Mouse (Mus musculus): ENCODE results near the gene Cd5. TPM values are rescaled to one million over a fixed set of nuclear protein-coding genes. Genes with fewer than 3 reads are reported as not detected.
A peak's percentile ranks its signal among the peaks of the same experiment; 100 is the strongest.

Cd5 gene
- polyA plus RNA-seq (2014; fragmentation: Nextera tagmentation; extraction: Ambion mirVana): 0.66 and 1.4 TPM in 2 replicates

DNA sequence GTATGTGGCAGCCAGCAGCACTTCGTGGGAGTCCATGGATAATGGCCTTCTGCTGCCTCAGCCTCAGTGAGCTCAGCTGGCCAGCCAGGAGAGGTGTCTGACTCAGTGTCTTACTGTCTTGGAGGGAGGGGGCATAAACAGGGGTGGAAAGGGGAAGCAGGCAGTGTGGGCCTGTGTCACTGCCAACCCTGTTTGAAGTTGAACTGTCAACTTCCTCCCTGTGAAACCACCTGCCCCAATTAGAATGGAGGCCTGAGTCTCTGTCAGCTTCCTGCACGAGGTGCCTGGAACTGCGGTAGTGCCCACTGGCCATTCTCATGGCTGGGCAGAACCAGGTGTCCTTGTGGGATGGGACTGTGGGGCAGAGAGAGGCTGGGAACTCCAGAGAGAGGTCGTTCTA lies at the start of gene Cd5:
TSS of gene Cd5 (minus strand) at position 192 of the 400 bp plus-strand sequence.
- no peak for ATAC-seq (ENCODE audit: insufficient number of reproducible peaks, insufficient read depth, low FRiP score, low read depth)
- Histone ChIP-seq H3K9ac (ENCODE audit: low read length) (no peak within 1 kb of the TSS), H3K9me3 (ENCODE audit: control insufficient read depth, low read length) (no peaks in the 10 kb centered on the region), H3K4me2 (ENCODE audit: low read length) (no peak within 1 kb of the TSS), H3K4me3 (ENCODE audit: control insufficient read depth in 1 of 2, insufficient read depth in 1 of 2, low read depth in 1 of 2, low read length in 2 of 2) (no peak within 1 kb of the TSS), H3K27me3 (ENCODE audit: control insufficient read depth, insufficient read depth, low read length) (no peaks in the 10 kb centered on the region), H3K27ac (replicated peaks in 1 of 2; ENCODE audit: control insufficient read depth in 1 of 2, insufficient read depth in 1 of 2, low read depth in 2 of 2, low read length in 2 of 2) (no peak within 1 kb of the TSS), H3K36me3 (ENCODE audit: control insufficient read depth, insufficient read depth, low read length) (no peaks in the 10 kb centered on the region), H3K4me1 (ENCODE audit: control insufficient read depth in 2 of 2, insufficient read depth in 2 of 2, low read length in 2 of 2) (peaks cover 0 to 7% of the 10 kb centered on the region in 2 experiments; a peak in 2 of 4 replicates)
- WGBS: 73% methylated on average over 4 of the region's 4 CpGs

DNA sequence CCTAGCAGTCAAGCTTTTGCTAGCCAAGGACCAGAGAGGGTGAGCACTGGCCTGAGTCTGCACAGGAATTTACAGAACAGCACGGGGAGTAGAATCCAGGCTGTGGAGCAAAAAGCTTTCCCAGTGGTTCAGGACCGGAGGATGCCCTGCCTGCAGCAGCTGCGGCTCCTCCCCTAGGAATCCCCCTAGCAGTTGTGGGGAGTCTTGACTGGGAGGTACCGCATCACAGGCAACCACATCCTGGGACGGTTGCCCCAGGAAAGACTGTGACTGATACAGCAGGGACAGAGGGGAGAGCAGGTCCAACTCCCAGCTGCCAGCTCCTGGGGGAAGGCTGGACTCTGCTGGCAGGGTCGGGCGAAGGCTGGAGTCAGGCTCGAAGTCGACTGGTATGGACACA lies 49.4 kb upstream of the Cd5 start:
- Histone ChIP-seq H3K4me2 (ENCODE audit: low read length) (no peak overlapping the region), H3K4me3 (ENCODE audit: control insufficient read depth in 1 of 2, insufficient read depth in 1 of 2, low read depth in 1 of 2, low read length in 2 of 2) (no peak overlapping the region), H3K9me3 (ENCODE audit: control insufficient read depth, low read length) (no peaks in the 10 kb centered on the region), H3K36me3 (ENCODE audit: control insufficient read depth, insufficient read depth, low read length) (no peaks in the 10 kb centered on the region), H3K4me1 (ENCODE audit: control insufficient read depth in 2 of 2, insufficient read depth in 2 of 2, low read length in 2 of 2) (peaks cover 0 to 2% of the 10 kb centered on the region in 2 experiments; a peak in 2 of 4 replicates), H3K27me3 (ENCODE audit: control insufficient read depth, insufficient read depth, low read length) (no peaks in the 10 kb centered on the region), H3K27ac (replicated peaks in 1 of 2; ENCODE audit: control insufficient read depth in 1 of 2, insufficient read depth in 1 of 2, low read depth in 2 of 2, low read length in 2 of 2) (no peak overlapping the region), H3K9ac (ENCODE audit: low read length) (no peak overlapping the region)
- WGBS: 68% methylated on average over 9 of the region's 9 CpGs
- ATAC-seq (ENCODE audit: insufficient number of reproducible peaks, insufficient read depth, low FRiP score, low read depth): no peak

GRCm38 (mm10) chr19:10787406-10787805 lies 48.6 kb upstream of the Cd5 start:
- no peak overlapping the region for H3K4me3 ChIP-seq (ENCODE audit: control insufficient read depth in 1 of 2, insufficient read depth in 1 of 2, low read depth in 1 of 2, low read length in 2 of 2)
- H3K4me2 ChIP-seq (ENCODE audit: low read length): no peak overlapping the region
- H3K27ac ChIP-seq (replicated peaks in 1 of 2; ENCODE audit: control insufficient read depth in 1 of 2, insufficient read depth in 1 of 2, low read depth in 2 of 2, low read length in 2 of 2): no peak overlapping the region
- WGBS: 59% methylated on average over 4 of the region's 4 CpGs
- H3K27me3 ChIP-seq (ENCODE audit: control insufficient read depth, insufficient read depth, low read length): no peaks in the 10 kb centered on the region
- H3K9me3 ChIP-seq (ENCODE audit: control insufficient read depth, low read length): no peaks in the 10 kb centered on the region
- peaks cover 0 to 2% of the 10 kb centered on the region in 2 experiments; a peak in 2 of 4 replicates for H3K4me1 ChIP-seq (ENCODE audit: control insufficient read depth in 2 of 2, insufficient read depth in 2 of 2, low read length in 2 of 2)
- no peak overlapping the region for H3K9ac ChIP-seq (ENCODE audit: low read length)
- no peak for ATAC-seq (ENCODE audit: insufficient number of reproducible peaks, insufficient read depth, low FRiP score, low read depth)
- no peaks in the 10 kb centered on the region for H3K36me3 ChIP-seq (ENCODE audit: control insufficient read depth, insufficient read depth, low read length)

- ATAC-seq (ENCODE audit: insufficient number of reproducible peaks, insufficient read depth, low FRiP score, low read depth): no peak
- Histone ChIP-seq H3K9me3 (ENCODE audit: control insufficient read depth, low read length) (no peaks in the 10 kb centered on the region), H3K9ac (ENCODE audit: low read length) (no peak overlapping the region), H3K4me1 (ENCODE audit: control insufficient read depth in 2 of 2, insufficient read depth in 2 of 2, low read length in 2 of 2) (peaks cover 4 to 7% of the 10 kb centered on the region in 2 experiments; a peak in 3 of 4 replicates), H3K4me3 (ENCODE audit: control insufficient read depth in 1 of 2, insufficient read depth in 1 of 2, low read depth in 1 of 2, low read length in 2 of 2) (no peak overlapping the region), H3K27me3 (ENCODE audit: control insufficient read depth, insufficient read depth, low read length) (no peaks in the 10 kb centered on the region), H3K4me2 (ENCODE audit: low read length) (no peak overlapping the region), H3K36me3 (ENCODE audit: control insufficient read depth, insufficient read depth, low read length) (no peaks in the 10 kb centered on the region), H3K27ac (replicated peaks in 1 of 2; ENCODE audit: control insufficient read depth in 1 of 2, insufficient read depth in 1 of 2, low read depth in 2 of 2, low read length in 2 of 2) (no peak overlapping the region)
- WGBS: 86% methylated on average over 6 of the region's 6 CpGs
These were observed 48.0 kb upstream of the Cd5 start for GRCm38 (mm10) chr19:10786753-10787152.

GRCm38 (mm10) chr19:10784796-10785459 lies 46.1 kb upstream of the Cd5 start:
- H3K4me3 ChIP-seq (ENCODE audit: control insufficient read depth in 1 of 2, insufficient read depth in 1 of 2, low read depth in 1 of 2, low read length in 2 of 2): no peak overlapping the region
- 81% methylated on average over 10 of the region's 10 CpGs for WGBS
- peaks cover 10 to 20% of the 10 kb centered on the region in 2 experiments for H3K4me1 ChIP-seq (ENCODE audit: control insufficient read depth in 2 of 2, insufficient read depth in 2 of 2, low read length in 2 of 2)
- H3K9me3 ChIP-seq (ENCODE audit: control insufficient read depth, low read length): no peaks in the 10 kb centered on the region
- no peak overlapping the region for H3K9ac ChIP-seq (ENCODE audit: low read length)
- H3K36me3 ChIP-seq (ENCODE audit: control insufficient read depth, insufficient read depth, low read length): no peaks in the 10 kb centered on the region
- H3K27ac ChIP-seq (replicated peaks in 1 of 2; ENCODE audit: control insufficient read depth in 1 of 2, insufficient read depth in 1 of 2, low read depth in 2 of 2, low read length in 2 of 2): no peak overlapping the region
- H3K27me3 ChIP-seq (ENCODE audit: control insufficient read depth, insufficient read depth, low read length): no peaks in the 10 kb centered on the region
- no peak for ATAC-seq (ENCODE audit: insufficient number of reproducible peaks, insufficient read depth, low FRiP score, low read depth)
- H3K4me2 ChIP-seq (ENCODE audit: low read length): no peak overlapping the region

GRCm38 (mm10) chr19:10784061-10784460 lies 45.3 kb upstream of the Cd5 start:
- H3K4me3 ChIP-seq (ENCODE audit: control insufficient read depth in 1 of 2, insufficient read depth in 1 of 2, low read depth in 1 of 2, low read length in 2 of 2): no peak overlapping the region
- H3K4me2 ChIP-seq (ENCODE audit: low read length): no peak overlapping the region
- H3K9ac ChIP-seq (ENCODE audit: low read length): no peak overlapping the region
- ATAC-seq (ENCODE audit: insufficient number of reproducible peaks, insufficient read depth, low FRiP score, low read depth): no peak
- peaks cover 10 to 20% of the 10 kb centered on the region in 2 experiments for H3K4me1 ChIP-seq (ENCODE audit: control insufficient read depth in 2 of 2, insufficient read depth in 2 of 2, low read length in 2 of 2)
- no peak overlapping the region for H3K27ac ChIP-seq (replicated peaks in 1 of 2; ENCODE audit: control insufficient read depth in 1 of 2, insufficient read depth in 1 of 2, low read depth in 2 of 2, low read length in 2 of 2)
- no peaks in the 10 kb centered on the region for H3K9me3 ChIP-seq (ENCODE audit: control insufficient read depth, low read length)
- H3K36me3 ChIP-seq (ENCODE audit: control insufficient read depth, insufficient read depth, low read length): no peaks in the 10 kb centered on the region
- WGBS: 41% methylated on average over 3 of the region's 3 CpGs
- H3K27me3 ChIP-seq (ENCODE audit: control insufficient read depth, insufficient read depth, low read length): no peaks in the 10 kb centered on the region

DNA sequence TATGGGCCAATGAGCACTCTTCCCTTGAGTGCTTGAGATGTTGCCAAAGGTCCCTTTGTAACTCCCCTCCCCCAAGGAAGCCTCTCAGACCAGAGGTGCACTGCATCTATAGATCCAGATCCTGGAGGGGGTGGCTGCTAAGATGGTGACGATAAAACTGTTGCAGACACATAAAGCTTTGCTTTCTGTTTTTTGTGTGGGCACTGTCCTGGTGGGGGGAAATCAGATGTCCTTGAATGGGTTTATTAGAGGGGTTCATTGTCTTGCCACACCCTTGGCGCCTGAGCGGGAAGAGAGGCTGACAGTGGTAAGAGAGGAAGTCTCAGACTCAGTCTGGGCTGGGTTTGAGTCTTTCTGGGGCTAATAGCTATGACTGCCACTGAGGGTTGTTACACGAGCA lies 44.4 kb upstream of the Cd5 start:
- Histone ChIP-seq H3K4me1 (ENCODE audit: control insufficient read depth in 2 of 2, insufficient read depth in 2 of 2, low read length in 2 of 2) (peaks cover 10 to 20% of the 10 kb centered on the region in 2 experiments), H3K4me2 (ENCODE audit: low read length) (no peak overlapping the region), H3K27ac (replicated peaks in 1 of 2; ENCODE audit: control insufficient read depth in 1 of 2, insufficient read depth in 1 of 2, low read depth in 2 of 2, low read length in 2 of 2) (no peak overlapping the region), H3K9ac (ENCODE audit: low read length) (no peak overlapping the region), H3K4me3 (ENCODE audit: control insufficient read depth in 1 of 2, insufficient read depth in 1 of 2, low read depth in 1 of 2, low read length in 2 of 2) (no peak overlapping the region), H3K27me3 (ENCODE audit: control insufficient read depth, insufficient read depth, low read length) (no peaks in the 10 kb centered on the region), H3K36me3 (ENCODE audit: control insufficient read depth, insufficient read depth, low read length) (no peaks in the 10 kb centered on the region), H3K9me3 (ENCODE audit: control insufficient read depth, low read length) (no peaks in the 10 kb centered on the region)
- WGBS: 84% methylated on average over 4 of the region's 4 CpGs
- ATAC-seq (ENCODE audit: insufficient number of reproducible peaks, insufficient read depth, low FRiP score, low read depth): no peak

GRCm38 (mm10) chr19:10781641-10782040 lies 42.8 kb upstream of the Cd5 start:
- Histone ChIP-seq H3K9me3 (ENCODE audit: control insufficient read depth, low read length) (no peaks in the 10 kb centered on the region), H3K9ac (ENCODE audit: low read length) (peak overlapping the region; percentile 16; the same call in 1 of the 2 replicates), H3K27ac (replicated peaks in 1 of 2; ENCODE audit: control insufficient read depth in 1 of 2, insufficient read depth in 1 of 2, low read depth in 2 of 2, low read length in 2 of 2) (peak overlapping the region in 1 of 2 experiments; percentile 30; a peak in 2 of 4 replicates), H3K4me3 (ENCODE audit: control insufficient read depth in 1 of 2, insufficient read depth in 1 of 2, low read depth in 1 of 2, low read length in 2 of 2) (no peak overlapping the region), H3K36me3 (ENCODE audit: control insufficient read depth, insufficient read depth, low read length) (no peaks in the 10 kb centered on the region), H3K27me3 (ENCODE audit: control insufficient read depth, insufficient read depth, low read length) (no peaks in the 10 kb centered on the region), H3K4me2 (ENCODE audit: low read length) (no peak overlapping the region), H3K4me1 (ENCODE audit: control insufficient read depth in 2 of 2, insufficient read depth in 2 of 2, low read length in 2 of 2) (peaks cover 10 to 20% of the 10 kb centered on the region in 2 experiments)
- ATAC-seq (ENCODE audit: insufficient number of reproducible peaks, insufficient read depth, low FRiP score, low read depth): no peak
- WGBS: 42% methylated on average over 4 of the region's 4 CpGs
